Mouse (Mus musculus): ENCODE measurements around the gene Tmem214. TPM values are rescaled to one million over a fixed set of nuclear protein-coding genes. Genes with fewer than 3 reads are reported as not detected.

Tmem214 gene
- polyA plus RNA-seq, 1 experiment from 2014 or later, result 82.6 TPM

GRCm38 (mm10) chr5:30849891-30850555, 17.8 kb upstream of the Tmem214 start:
- ChIA-PET POLR2A (no interaction called here), CTCF (interaction anchor here (1.1 kb wide), 1 partner anchor 44 kb away, joined by 3 read pairs; no protein-coding TSS in a partner anchor)
- TF ChIP-seq CTCF (IDR thresholded peaks at IDR 0.05), result no peak
- in situ Hi-C loops (cut with MboI; ENCODE audit: low pct_unique_long_range_greater_than_20kb), result no loop called here
- ATAC-seq, result peak; percentile 79
- H3K27me3 ChIP-seq, result no peaks in the 10 kb centered on the region
- DNase-seq (ENCODE audit: low read depth, low spot score), result peak; percentile 80

DNA sequence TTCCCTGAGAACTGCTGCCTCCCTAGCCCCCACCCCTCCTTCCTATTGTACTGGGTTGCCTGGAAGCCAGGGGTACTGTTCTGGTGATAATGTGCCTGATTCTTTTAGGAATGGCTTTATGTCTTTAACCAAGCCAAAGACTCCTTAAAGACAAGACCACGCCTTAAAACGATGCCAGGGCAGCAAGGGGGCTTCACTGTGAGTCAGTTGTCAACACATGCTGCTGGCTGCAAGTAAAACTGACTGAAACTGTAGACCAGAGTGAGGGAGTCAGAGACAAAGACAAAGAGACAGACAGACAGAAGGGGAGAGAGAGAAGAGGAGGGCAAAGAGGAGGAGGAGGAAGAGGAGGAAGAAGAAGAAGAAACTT, 17.3 kb upstream of the Tmem214 start:
- no peak for TF ChIP-seq CTCF (IDR thresholded peaks at IDR 0.05)
- no peaks in the 10 kb centered on the region for H3K27me3 ChIP-seq
- DNase-seq (ENCODE audit: low read depth, low spot score), result no peak
- POLR2A ChIA-PET, result no interaction called here
- CTCF ChIA-PET, result no interaction called here
- peak; percentile 1 for ATAC-seq
- in situ Hi-C loops (cut with MboI; ENCODE audit: low pct_unique_long_range_greater_than_20kb), result no loop called here

DNA sequence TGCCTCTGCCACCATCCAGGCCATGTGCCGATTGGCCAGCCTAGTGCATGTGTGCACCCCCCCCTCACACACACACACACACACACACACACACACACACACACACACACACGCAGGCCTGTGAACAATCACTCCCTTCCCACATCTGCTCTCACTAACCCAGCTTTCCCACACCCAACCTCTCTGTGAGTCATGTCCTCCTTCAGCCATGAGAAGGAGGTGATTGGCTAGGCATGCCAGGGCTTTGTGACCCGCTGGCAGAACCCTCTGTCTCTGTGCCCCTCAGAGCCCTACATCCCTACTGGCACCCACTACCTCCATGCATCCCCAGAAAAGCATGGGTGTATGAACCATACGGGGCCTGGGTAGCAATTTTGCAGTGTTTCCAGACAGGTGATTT, 14.3 kb upstream of the Tmem214 start:
- in situ Hi-C loops (cut with MboI; ENCODE audit: low pct_unique_long_range_greater_than_20kb), result no loop called here
- DNase-seq (ENCODE audit: low read depth, low spot score), result no peak
- no peak for TF ChIP-seq CTCF (IDR thresholded peaks at IDR 0.05)
- ChIA-PET CTCF (interaction anchor here (1.5 kb wide), 2 partner anchors 9 to 34 kb away, joined by 3 to 4 read pairs; no protein-coding TSS in a partner anchor), POLR2A (interaction anchor here (0.6 to 1.3 kb wide), 2 partner anchors 34 to 63 kb away, joined by 3 read pairs; no protein-coding TSS in a partner anchor)
- no peaks in the 10 kb centered on the region for H3K27me3 ChIP-seq
- no peak for ATAC-seq

GRCm38 (mm10) chr5:30855674-30856073, 12.1 kb upstream of the Tmem214 start:
- CTCF ChIA-PET, result interaction anchor here (4.0 kb wide), 1 partner anchor 50 kb away, joined by 15 read pairs; no protein-coding TSS in a partner anchor

DNA sequence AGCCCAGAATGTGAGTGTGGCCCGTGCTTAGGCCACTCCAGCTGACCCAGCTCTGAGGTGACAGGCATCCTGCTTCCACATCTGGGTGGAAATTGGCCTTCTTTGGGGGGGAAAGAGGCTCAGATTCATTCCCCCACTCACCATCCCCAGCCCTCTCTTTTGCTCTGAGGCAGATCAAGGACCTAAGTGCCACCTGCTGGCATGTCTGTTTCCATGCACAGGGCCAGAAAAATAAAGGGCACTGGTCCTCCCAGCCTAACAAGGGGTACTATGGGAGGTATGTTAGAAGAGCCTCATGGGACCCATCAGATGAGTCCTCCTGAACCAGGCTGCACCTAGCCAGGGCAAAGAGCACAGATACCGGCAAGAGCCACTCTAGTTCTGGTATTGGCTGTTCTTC, 11.7 kb upstream of the Tmem214 start:
- TF ChIP-seq CTCF (IDR thresholded peaks at IDR 0.05), result no peak
- no peaks in the 10 kb centered on the region for H3K27me3 ChIP-seq
- ATAC-seq (no peak), DNase-seq (ENCODE audit: low read depth, low spot score) (no peak)
- ChIA-PET CTCF (interaction anchor here (4.0 kb wide), 1 partner anchor 50 kb away, joined by 15 read pairs; no protein-coding TSS in a partner anchor), POLR2A (interaction anchor here (1.1 kb wide), 1 partner anchor 8 kb away, joined by 3 read pairs; no protein-coding TSS in a partner anchor)
- in situ Hi-C loops (cut with MboI; ENCODE audit: low pct_unique_long_range_greater_than_20kb), result no loop called here

More at GRCm38 (mm10) chr5:30855674-30856073, 12.1 kb upstream of the Tmem214 start:
- ATAC-seq (no peak), DNase-seq (ENCODE audit: low read depth, low spot score) (no peak)
- POLR2A ChIA-PET, result interaction anchor here (1.1 kb wide), 1 partner anchor 9 kb away, joined by 3 read pairs; no protein-coding TSS in a partner anchor
- H3K27me3 ChIP-seq, result no peaks in the 10 kb centered on the region
- in situ Hi-C loops (cut with MboI; ENCODE audit: low pct_unique_long_range_greater_than_20kb), result no loop called here
- TF ChIP-seq CTCF (IDR thresholded peaks at IDR 0.05), result no peak

DNA sequence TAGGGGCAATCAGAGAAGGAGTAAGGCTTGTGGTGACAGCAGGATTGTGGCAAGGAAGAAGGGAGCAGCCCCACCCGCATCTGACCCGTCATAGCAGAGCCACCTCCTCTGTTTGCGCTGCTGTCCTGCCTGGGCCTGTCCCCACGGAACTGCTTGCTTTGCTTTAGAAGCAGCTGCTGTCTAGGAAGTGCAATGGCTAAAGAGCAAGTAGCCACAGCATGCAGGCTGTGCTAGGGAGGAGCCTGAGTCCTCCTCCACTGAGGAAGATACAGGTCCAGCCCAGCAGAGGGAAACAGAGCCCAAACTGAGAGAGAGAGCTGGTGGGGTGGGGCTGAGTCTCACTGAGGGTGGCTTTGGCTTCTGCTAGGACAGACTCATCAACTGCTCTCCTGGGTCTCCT, 4.0 kb upstream of the Tmem214 start:
- no peak for TF ChIP-seq CTCF (IDR thresholded peaks at IDR 0.05)
- no peaks in the 10 kb centered on the region for H3K27me3 ChIP-seq
- in situ Hi-C loops (cut with MboI; ENCODE audit: low pct_unique_long_range_greater_than_20kb), result loop anchor here (10.0 kb wide), 1 partner anchor 49 kb away; the partner anchor contains the start of gene Mapre3
- ChIA-PET POLR2A (interaction anchor here (1.6 kb wide), 1 partner anchor 8 kb away, joined by 3 read pairs; no protein-coding TSS in a partner anchor), CTCF (no interaction called here)
- ATAC-seq (peak; percentile 23), DNase-seq (ENCODE audit: low read depth, low spot score) (no peak)

- ChIA-PET POLR2A (interaction anchor here (1.6 kb wide), 1 partner anchor 8 kb away, joined by 3 read pairs; no protein-coding TSS in a partner anchor), CTCF (no interaction called here)
Measured at GRCm38 (mm10) chr5:30864322-30864721, 3.5 kb upstream of the Tmem214 start.

GRCm38 (mm10) chr5:30866871-30867270, 941 bp upstream of the Tmem214 start:
- CTCF ChIA-PET, result no interaction called here
- in situ Hi-C loops (cut with MboI; ENCODE audit: low pct_unique_long_range_greater_than_20kb), result loop anchor here (10.0 kb wide), 1 partner anchor 52 kb away; the partner anchor contains the start of gene Mapre3
- ATAC-seq (no peak), DNase-seq (ENCODE audit: low read depth, low spot score) (no peak)
- no peak for TF ChIP-seq CTCF (IDR thresholded peaks at IDR 0.05)
- no peaks in the 10 kb centered on the region for H3K27me3 ChIP-seq
- POLR2A ChIA-PET, result no interaction called here

More at GRCm38 (mm10) chr5:30864322-30864721, 3.5 kb upstream of the Tmem214 start:
- ATAC-seq (no peak), DNase-seq (ENCODE audit: low read depth, low spot score) (no peak)
- in situ Hi-C loops (cut with MboI; ENCODE audit: low pct_unique_long_range_greater_than_20kb), result loop anchor here (10.0 kb wide), 1 partner anchor 50 kb away; the partner anchor contains the start of gene Mapre3
- TF ChIP-seq CTCF (IDR thresholded peaks at IDR 0.05), result no peak
- no peaks in the 10 kb centered on the region for H3K27me3 ChIP-seq

- in situ Hi-C loops (cut with MboI; ENCODE audit: low pct_unique_long_range_greater_than_20kb), result loop anchor here (10.0 kb wide), 1 partner anchor 54 kb away; the partner anchor contains the start of gene Mapre3
- TF ChIP-seq CTCF (IDR thresholded peaks at IDR 0.05), result no peak
Measured at GRCm38 (mm10) chr5:30868981-30869380, 1.2 kb downstream of the Tmem214 start.

DNA sequence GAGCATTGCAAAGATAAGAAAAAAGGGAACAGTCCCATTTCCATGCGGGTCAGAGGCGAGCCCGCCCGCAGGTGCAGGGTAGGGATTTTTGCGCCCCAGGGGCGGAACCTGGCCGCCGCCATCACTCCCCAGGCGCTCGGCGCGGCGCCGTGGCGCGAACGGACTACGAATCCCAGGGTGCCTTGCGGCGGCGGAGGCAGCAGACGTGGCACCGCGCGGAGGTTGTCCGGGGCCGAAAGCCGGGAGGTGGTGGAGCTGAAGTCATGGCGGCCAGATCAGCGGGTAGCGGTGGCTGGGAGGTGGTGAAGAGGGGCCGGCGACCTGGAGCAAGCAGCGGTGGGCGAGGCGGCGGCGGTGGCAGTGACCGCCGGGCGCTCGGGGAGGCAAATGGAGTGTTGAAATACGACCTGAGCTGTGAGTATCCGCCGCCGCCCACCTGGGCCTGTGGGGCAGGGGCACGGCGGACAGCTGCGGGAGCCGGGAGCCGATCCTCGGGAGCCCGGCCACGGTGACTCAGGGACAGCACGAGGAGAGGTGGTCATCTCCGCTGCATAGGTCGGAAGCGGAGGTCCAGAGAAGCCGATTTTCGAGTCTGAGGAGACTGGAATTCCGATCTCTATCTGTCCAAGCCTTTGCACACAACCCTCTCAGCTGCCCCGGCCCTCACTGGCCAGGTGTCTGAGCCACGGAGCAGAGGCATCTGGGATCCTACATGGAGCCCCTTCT, 1.8 kb downstream of the Tmem214 start:
- ATAC-seq (peak; percentile 82), DNase-seq (ENCODE audit: low read depth, low spot score) (no peak)
- POLR2A ChIA-PET, result interaction anchor here (0.8 to 2.6 kb wide), 5 partner anchors 10 to 20 kb away, joined by 3 to 6 read pairs (median 3); no protein-coding TSS in a partner anchor
- TF ChIP-seq CTCF (IDR thresholded peaks at IDR 0.05), result no peak
- H3K27me3 ChIP-seq, result no peaks in the 10 kb centered on the region
- CTCF ChIA-PET, result interaction anchor here (1.2 to 1.4 kb wide), 4 partner anchors 10 to 46 kb away, joined by 3 to 4 read pairs (median 3); no protein-coding TSS in a partner anchor
- in situ Hi-C loops (cut with MboI; ENCODE audit: low pct_unique_long_range_greater_than_20kb), result loop anchor here (10.0 kb wide), 1 partner anchor 55 kb away; the partner anchor contains the start of gene Mapre3

More at GRCm38 (mm10) chr5:30868981-30869380, 1.2 kb downstream of the Tmem214 start:
- ChIA-PET CTCF (interaction anchor here (1.2 to 1.4 kb wide), 4 partner anchors 11 to 47 kb away, joined by 3 to 4 read pairs (median 3); no protein-coding TSS in a partner anchor), POLR2A (interaction anchor here (1.1 to 2.6 kb wide), 3 partner anchors 10 to 17 kb away, joined by 3 to 6 read pairs (median 3); no protein-coding TSS in a partner anchor)
- H3K27me3 ChIP-seq, result no peaks in the 10 kb centered on the region
- no peak for DNase-seq (ENCODE audit: low read depth, low spot score)
- no peak for ATAC-seq

Measured in Patski (cell line).